Mouse (Mus musculus): ENCODE measurements around the gene Psat1.

GRCm38 (mm10) chr19:15866851-15867250, 80.3 kb downstream of the Psat1 start:
- TF ChIP-seq USF1 (IDR thresholded peaks at IDR 0.05; ENCODE audit: low read depth, low read length) = no peak
- no peak for TF ChIP-seq JUND (conservative IDR thresholded peaks at IDR 0.05; ENCODE audit: low read depth, low read length)
- TF ChIP-seq MAFK (IDR thresholded peaks at IDR 0.05; ENCODE audit: insufficient replicate concordance, low read length) = no peak
- TF ChIP-seq SIN3A (IDR thresholded peaks at IDR 0.05; ENCODE audit: low read length) = no peak
- no peak for TF ChIP-seq CHD1 (IDR thresholded peaks at IDR 0.05; ENCODE audit: low read depth, low read length)
- TF ChIP-seq CTCF (conservative IDR thresholded peaks at IDR 0.05 in 1 of 2, IDR thresholded peaks at IDR 0.05 in 1 of 2; ENCODE audit: low read depth in 2 of 2, low read length in 2 of 2) = peak in 1 of 2 experiments; percentile 65; a peak in 2 of 4 replicates
- TF ChIP-seq MYC (IDR thresholded peaks at IDR 0.05; ENCODE audit: low read depth, low read length) = no peak
- no peak for TF ChIP-seq POLR2A (IDR thresholded peaks at IDR 0.05; ENCODE audit: low read depth, low read length)
- TF ChIP-seq TCF12 (IDR thresholded peaks at IDR 0.05; ENCODE audit: low read depth, low read length) = no peak
- no peak for TF ChIP-seq USF2 (conservative IDR thresholded peaks at IDR 0.05; ENCODE audit: low read depth, low read length)
